Mouse (Mus musculus) bone marrow, adult 2 months (tissue): Measurements from ENCODE around the gene Wrb. TPM values are rescaled to one million over a fixed set of nuclear protein-coding genes. Genes with fewer than 3 reads are reported as not detected.
A peak's percentile ranks its signal among the peaks of the same experiment; 100 is the strongest.
"Not testable (repeated sequence)": the region's sequence is repeated elsewhere in the genome, so short reads cannot be mapped to it uniquely, and the experiment has no call there.

ENCODE experiments used
- H3K27ac ChIP-seq: fragments of 200-500 bp; 2 replicates; pipeline ENCODE4 v1.5.1; 2012; ENCODE audit warnings: low read depth, mild to moderate bottlenecking, control low read depth, inconsistent platforms, low read length; ENCODE audit not compliant: control insufficient read depth, poor library complexity, insufficient read depth
- H3K4me1 ChIP-seq: fragments of 200-500 bp; 2 replicates; pipeline ENCODE4 v1.6.1; 2011; ENCODE audit warnings: low read length; ENCODE audit not compliant: control insufficient read depth, insufficient read depth
- H3K4me3 ChIP-seq: fragments of 200-500 bp; replicated peaks from 2 replicates; pipeline ENCODE3; 2011; ENCODE audit warnings: mild to moderate bottlenecking, low read depth, low read length, control low read depth; ENCODE audit not compliant: control insufficient read depth
- CTCF ChIP-seq: fragments of 200-500 bp; IDR thresholded peaks from 2 replicates; pipeline ENCODE4 v1.5.1; 2011; ENCODE audit warnings: low read length, control low read depth; ENCODE audit not compliant: control insufficient read depth, insufficient read depth
- POLR2A ChIP-seq: fragments of 200-500 bp; IDR thresholded peaks from 2 replicates; pipeline ENCODE4 v1.6.1; 2011; ENCODE audit warnings: low read depth, mild to moderate bottlenecking, control low read depth, low read length, borderline replicate concordance; ENCODE audit not compliant: control insufficient read depth
- WGBS: fragments of 180-500 bp; shearing (Covaris S2); methylation state at CpG from one replicate; pipeline ENCODE4 v1.1.7; 2018; 5-methylcytosine and 5-hydroxymethylcytosine counted together
- polyA plus RNA-seq: library from polyadenylated mRNA; stranded (reverse); fragments of >200 nt; gene quantifications from 2 replicates; pipeline ENCODE4 v1.2.4, GENCODE M21; 2011; ENCODE audit warnings: low replicate concordance; ENCODE audit not compliant: missing spikeins, insufficient read depth, insufficient read length

The Wrb gene
- 3.4 and 9.9 TPM in 2 replicates for polyA plus RNA-seq

DNA sequence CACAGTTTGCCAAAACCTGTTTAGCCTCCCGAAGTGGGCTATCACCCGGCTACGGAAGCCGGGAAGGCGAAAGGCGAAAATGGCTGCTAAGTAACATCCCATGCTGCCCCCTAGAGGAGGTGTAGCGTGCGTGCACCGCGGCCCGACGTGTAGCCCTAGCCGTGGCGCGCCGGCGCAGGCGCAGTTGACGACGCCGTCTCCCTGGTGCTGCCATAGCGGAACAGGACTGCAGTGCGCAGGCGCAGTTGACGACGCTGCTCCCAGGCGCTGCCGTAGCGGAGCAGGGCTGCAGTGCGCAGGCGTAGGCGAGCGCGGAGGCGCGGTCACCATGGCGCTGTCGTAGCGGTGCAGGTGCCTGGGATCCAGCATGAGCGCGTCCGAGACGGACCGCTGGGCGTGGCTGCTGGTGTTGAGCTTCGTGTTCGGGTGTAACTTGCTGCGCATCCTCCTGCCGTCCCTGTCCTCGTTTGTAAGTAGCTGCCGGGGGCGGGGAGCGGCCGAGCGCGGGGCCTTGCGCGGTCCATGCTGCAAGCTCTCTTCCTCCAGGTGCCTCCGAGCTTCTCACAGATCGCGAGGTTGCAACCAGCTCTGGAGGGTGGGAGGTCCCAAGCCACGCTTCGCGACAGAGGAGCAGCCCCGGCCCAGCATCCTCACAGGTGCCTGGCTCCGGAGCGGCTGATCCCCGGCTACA, at the start of gene Wrb:
Wrb (plus strand) TSS at position 298 of the 691 bp plus-strand sequence.
- peak within 1 kb of the TSS; percentile 78 for H3K4me3 ChIP-seq
- no peaks in the 10 kb centered on the region for H3K4me1 ChIP-seq
- peak; percentile 94 for TF ChIP-seq CTCF
- peak; percentile 60; the same call in 1 of the 2 replicates for TF ChIP-seq POLR2A
- H3K27ac ChIP-seq: no peak within 1 kb of the TSS
- under 1% methylated on average over 68 of the region's 68 CpGs for WGBS

DNA sequence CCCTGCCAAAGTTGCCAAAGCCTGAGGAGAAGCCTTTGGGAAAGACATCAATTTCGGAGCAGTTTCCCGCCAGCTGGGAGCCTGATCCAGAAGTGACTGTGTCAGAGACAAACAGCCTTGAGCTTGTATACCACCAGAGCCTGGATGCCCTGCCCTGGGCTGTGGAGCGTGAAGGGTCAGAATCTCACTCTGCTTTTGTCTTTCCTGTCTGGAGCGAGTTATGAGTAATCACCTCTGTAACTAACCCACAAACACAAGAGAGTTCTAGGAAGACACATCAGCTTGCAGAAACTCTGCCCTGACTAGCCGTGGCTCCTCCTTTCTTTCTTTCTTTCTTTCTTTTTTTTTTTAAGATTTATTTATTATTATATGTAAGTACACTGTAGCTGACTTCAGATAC, 49.2 kb upstream of the Wrb start:
- Histone ChIP-seq H3K4me1 (no peaks in the 10 kb centered on the region), H3K4me3 (no peak overlapping the region), H3K27ac (no peak overlapping the region)
- TF ChIP-seq POLR2A (no peak), CTCF (no peak)
- 72% methylated on average over 5 of the region's 5 CpGs for WGBS

DNA sequence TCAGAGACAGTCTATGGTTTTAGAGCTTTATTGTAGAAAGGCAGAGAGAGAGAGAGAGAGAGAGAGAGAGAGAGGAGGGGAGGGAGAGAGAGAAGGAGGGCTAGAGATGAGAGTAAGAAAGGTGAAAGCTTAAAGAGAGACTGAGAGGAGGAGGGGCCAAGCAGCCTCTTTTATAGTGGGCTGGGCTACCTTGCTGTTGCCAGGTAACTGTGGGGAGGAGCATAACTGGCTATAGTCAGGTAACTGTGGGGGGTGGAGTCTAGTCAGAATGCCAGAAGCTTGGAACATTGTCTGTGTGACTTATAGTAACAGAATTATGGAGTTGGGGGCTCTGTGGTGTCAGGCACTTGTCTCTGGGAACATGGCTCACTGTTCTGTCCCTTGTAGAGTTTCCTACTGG, 47.4 kb upstream of the Wrb start:
- not testable (repeated sequence) for H3K4me1 ChIP-seq, H3K27ac ChIP-seq, H3K4me3 ChIP-seq

DNA sequence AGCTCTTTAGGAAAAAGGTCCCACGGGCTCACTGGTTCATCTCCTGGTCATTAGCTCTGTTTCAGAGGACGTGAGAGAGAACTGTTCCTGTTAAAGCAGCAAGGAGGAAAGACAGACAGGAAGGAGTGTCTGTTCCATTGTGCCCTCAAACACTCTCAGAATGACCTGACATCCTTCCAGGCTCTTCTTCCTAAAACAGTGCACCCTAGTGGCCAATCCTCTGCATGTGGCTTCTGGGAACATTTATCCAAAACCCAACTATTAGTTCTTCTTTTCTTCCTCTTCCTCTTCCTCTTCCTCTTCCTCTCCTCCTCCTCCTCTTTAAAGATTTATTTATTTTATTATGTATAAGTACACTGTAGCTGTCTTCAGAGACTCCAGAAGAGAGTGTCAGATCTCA, 42.2 kb upstream of the Wrb start:
- 47% methylated on average over 2 of the region's 2 CpGs for WGBS

DNA sequence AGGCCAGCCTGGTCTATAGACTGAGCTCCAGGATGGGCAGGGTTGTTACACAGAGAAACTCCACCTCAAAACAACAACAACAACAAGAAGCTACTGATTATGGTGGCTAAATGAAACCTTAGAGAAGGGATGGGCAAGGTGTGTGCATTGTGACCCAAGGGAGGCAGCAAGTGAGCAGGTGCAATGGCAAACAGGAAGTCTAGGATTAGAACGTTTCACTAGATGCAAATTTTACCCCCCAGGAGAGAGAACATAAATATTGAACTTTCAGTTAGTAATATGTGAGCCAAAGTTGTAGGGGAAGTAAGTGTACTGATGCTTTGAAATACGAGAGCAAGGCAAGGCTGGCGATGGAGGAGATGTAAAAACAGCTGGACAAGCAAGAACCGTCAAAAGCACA, 35.5 kb upstream of the Wrb start:
- Histone ChIP-seq H3K4me1 (no peaks in the 10 kb centered on the region; the same call in 1 of the 2 replicates), H3K4me3 (no peak overlapping the region), H3K27ac (peak overlapping the region; percentile 57; the same call in 1 of the 2 replicates)
- WGBS: 47% methylated on average over 4 of the region's 4 CpGs
- no peak for TF ChIP-seq CTCF
- no peak for TF ChIP-seq POLR2A

More for the DNA sequence above, 42.2 kb upstream of the Wrb start:
- no peak for TF ChIP-seq CTCF
- TF ChIP-seq POLR2A: no peak
- H3K4me1 ChIP-seq: no peaks in the 10 kb centered on the region
- no peak overlapping the region for H3K4me3 ChIP-seq
- H3K27ac ChIP-seq: no peak overlapping the region

DNA sequence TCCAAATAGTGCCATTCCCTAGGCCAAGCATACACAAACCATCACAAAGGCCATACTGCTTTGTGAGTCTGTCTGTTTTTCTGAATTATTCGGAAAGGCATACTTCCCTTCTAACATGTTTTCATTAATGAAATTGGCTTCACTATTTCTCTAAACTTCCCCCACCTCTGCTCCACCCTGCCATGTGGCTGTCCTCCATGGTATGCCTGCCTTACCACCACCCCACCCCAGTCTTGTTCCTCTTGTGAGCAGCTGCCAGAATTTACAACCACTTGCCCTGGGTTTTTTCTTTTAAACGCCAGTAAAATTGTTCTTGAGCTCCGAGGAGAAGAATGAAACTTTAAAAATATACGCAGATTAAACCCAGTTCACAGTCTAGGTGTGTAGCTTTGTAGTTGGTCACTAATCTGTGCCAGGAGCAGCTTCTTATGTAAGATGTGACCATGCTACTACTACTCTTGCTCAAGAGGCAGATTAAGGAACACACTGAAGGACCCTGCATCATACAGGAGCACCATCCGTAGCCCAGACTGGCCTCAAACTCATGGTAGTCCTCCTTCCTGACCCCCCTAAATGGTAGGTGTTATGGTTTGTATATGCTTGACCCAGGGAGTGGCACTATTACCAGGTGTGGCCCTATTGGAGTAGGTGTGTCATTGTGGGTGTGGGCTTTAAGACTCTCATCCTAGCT, 34.4 kb upstream of the Wrb start:
- Histone ChIP-seq H3K4me1 (no peaks in the 10 kb centered on the region; the same call in 1 of the 2 replicates), H3K4me3 (no peak overlapping the region), H3K27ac (peak overlapping the region; percentile 39; the same call in 1 of the 2 replicates)
- WGBS: 29% methylated on average over 5 of the region's 5 CpGs
- no peak for TF ChIP-seq POLR2A
- no peak for TF ChIP-seq CTCF

DNA sequence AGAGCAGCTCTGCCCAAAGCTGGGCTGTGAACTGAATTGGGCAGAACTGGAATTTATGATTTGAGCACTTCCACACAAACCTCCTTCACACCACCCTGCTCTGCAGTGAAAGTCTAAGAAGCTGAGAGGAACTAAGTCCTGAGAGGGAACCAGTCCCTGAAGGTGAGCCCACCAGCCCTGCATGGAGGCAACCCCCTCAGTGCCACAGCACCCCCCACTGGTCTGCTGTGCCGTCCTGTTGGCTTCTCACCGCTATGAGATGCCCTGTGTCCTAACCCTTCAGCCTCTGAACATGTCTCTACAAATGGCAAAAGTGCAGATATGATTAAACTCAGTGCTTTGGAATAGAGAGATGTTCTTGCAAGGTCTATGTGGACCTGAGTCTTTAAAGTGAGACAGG, 32.4 kb upstream of the Wrb start:
- WGBS: 54% methylated on average over 2 of the region's 2 CpGs
- peak; percentile 56; the same call in 1 of the 2 replicates for TF ChIP-seq CTCF
- TF ChIP-seq POLR2A: no peak
- Histone ChIP-seq H3K4me3 (no peak overlapping the region), H3K4me1 (no peaks in the 10 kb centered on the region; the same call in 1 of the 2 replicates), H3K27ac (no peak overlapping the region)

DNA sequence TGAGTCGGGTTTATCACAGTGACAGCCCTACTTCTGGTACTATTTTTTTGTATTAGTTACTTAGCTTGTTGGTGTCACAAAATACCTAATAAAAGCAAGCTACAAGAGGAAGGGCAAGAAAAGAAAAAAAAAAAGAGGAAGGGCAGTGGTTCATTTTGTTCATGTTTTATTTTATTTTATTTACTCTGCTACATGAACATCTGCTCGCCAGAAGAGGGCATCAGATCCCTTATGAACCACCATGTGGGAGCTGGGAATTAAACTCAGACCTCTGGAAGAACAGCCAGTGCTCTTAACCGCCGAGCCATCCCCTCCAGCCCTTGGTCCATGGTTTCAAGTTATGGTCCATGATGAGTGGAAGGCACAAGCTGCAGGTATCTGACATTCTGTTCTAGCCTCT, 30.5 kb upstream of the Wrb start:
- H3K4me1 ChIP-seq: no peaks in the 10 kb centered on the region
- H3K27ac ChIP-seq: no peak overlapping the region
- TF ChIP-seq CTCF: no peak
- no peak for TF ChIP-seq POLR2A
- 35% methylated on average over 4 of the region's 4 CpGs for WGBS
- no peak overlapping the region for H3K4me3 ChIP-seq
